Mouse (Mus musculus) brain, embryonic 14.5 days (tissue): ENCODE data around the gene Hyal3.

ENCODE experiments used
- CTCF ChIP-seq: fragments of 200-500 bp; IDR thresholded peaks from 2 replicates; pipeline ENCODE4 v1.5.1; 2012; ENCODE audit warnings: inconsistent platforms, mild to moderate bottlenecking, moderate library complexity, borderline replicate concordance; ENCODE audit not compliant: insufficient read depth, insufficient read length; ENCODE audit errors: extremely low read depth
- POLR2A ChIP-seq: fragments of 200-500 bp; IDR thresholded peaks from 2 replicates; pipeline ENCODE4 v1.6.1; 2012; ENCODE audit warnings: mild to moderate bottlenecking, inconsistent platforms, borderline replicate concordance; ENCODE audit not compliant: poor library complexity, insufficient read depth, insufficient read length, severe bottlenecking; ENCODE audit errors: extremely low read depth

GRCm38 (mm10) chr9:107568331-107569261, 12.0 kb upstream of the Hyal3 start:
- TF ChIP-seq POLR2A = peak; percentile 74; the same call in 1 of the 2 replicates
- no peak for TF ChIP-seq CTCF
